ENCODE assay signal across 14 mouse cellular contexts in the genomic region with DNA sequence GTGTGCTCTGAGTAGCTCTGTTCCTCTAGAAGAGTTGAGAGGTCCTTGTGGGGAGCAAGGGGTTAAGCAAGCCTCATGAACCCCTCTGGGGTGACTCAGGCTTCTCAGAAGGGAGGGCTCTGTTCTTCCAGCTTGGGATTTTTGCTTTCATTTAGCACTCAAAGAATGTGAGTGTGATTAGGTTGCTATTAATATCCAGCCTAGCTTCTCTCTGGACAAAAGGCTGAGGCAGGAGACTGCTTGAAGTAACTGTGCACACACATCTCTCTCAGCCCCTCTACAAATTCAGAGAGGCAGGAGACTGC.
"Had no signal": no experiment of that assay in that cellular context is flagged by ENCODE, and none has a peak within 500 bp of the region (broad histone marks: within the 10 kb centered on the region; RNA-seq: fewer than 3 reads in every experiment).

No protein-coding gene starts in this region.

- DNase-seq: kidney, adult 8-10 months; kidney, postnatal 36 days; layer of hippocampus, adult 9-11 months; layer of hippocampus, postnatal 36 days; lung, embryonic 14.5 days; lung, postnatal 14 days; right cerebral cortex, adult 18-20 months; right cerebral cortex, postnatal 25 days; thymus, postnatal 4 days had no signal

- H3K4me2 ChIP-seq: limb, embryonic 15.5 days; liver, embryonic 15.5 days; lung, embryonic 14.5 days; neural tube, embryonic 15.5 days had no signal

- H3K27ac ChIP-seq: limb, embryonic 15.5 days; liver, embryonic 15.5 days; midbrain, embryonic 10.5 days; neural tube, embryonic 15.5 days had no signal

- H3K4me3 ChIP-seq: limb, embryonic 15.5 days; liver, embryonic 15.5 days; midbrain, embryonic 10.5 days; myocyte; neural tube, embryonic 15.5 days had no signal

- H3K36me3 ChIP-seq: limb, embryonic 15.5 days; liver, embryonic 15.5 days; midbrain, embryonic 10.5 days; neural tube, embryonic 15.5 days had no signal

- H3K4me1 ChIP-seq: midbrain, embryonic 10.5 days; neural tube, embryonic 15.5 days had no signal

- H3K27me3 ChIP-seq: limb, embryonic 15.5 days; liver, embryonic 15.5 days; neural tube, embryonic 15.5 days had no signal

- H3K9me3 ChIP-seq: limb, embryonic 15.5 days; liver, embryonic 15.5 days; midbrain, embryonic 10.5 days; neural tube, embryonic 15.5 days had no signal

- H3K9ac ChIP-seq: limb, embryonic 15.5 days; liver, embryonic 15.5 days; lung, embryonic 14.5 days; neural tube, embryonic 15.5 days had no signal
